Mouse (Mus musculus) forebrain, embryonic 11.5 days (tissue): ENCODE data around the gene Cpb2. TPM values are rescaled to one million over a fixed set of nuclear protein-coding genes. Genes with fewer than 3 reads are reported as not detected.
A peak's percentile ranks its signal among the peaks of the same experiment; 100 is the strongest.

Experiments
- ATAC-seq: fragments of 200-750 bp; cut with Nextera tagmentation; replicated peaks from 2 replicates; pipeline ENCODE4 v1.8.0; 2017; ENCODE audit warnings: moderate TSS enrichment; ENCODE audit not compliant: low FRiP score
- DNase-seq: peaks from one replicate; pipeline ENCODE4 v3.0.0-alpha.2; 2017; ENCODE audit warnings: low spot score
- H3K27ac ChIP-seq: fragments of 300-500 bp; sonication (generic); 2 replicates; pipeline ENCODE4 v1.5.1; 2014; ENCODE audit warnings: low read depth, low read length
- H3K27me3 ChIP-seq: fragments of 300-500 bp; sonication (generic); 2 replicates; pipeline ENCODE4 v1.6.1; 2014; ENCODE audit warnings: mild to moderate bottlenecking, low read length, mixed read lengths; ENCODE audit not compliant: control insufficient read depth, insufficient read depth
- H3K36me3 ChIP-seq: fragments of 300-500 bp; sonication (generic); 2 replicates; pipeline ENCODE4 v1.6.1; 2014; ENCODE audit warnings: mild to moderate bottlenecking, low read length, moderate library complexity, mixed read lengths; ENCODE audit not compliant: control insufficient read depth, insufficient read depth
- H3K4me1 ChIP-seq: fragments of 300-500 bp; sonication (generic); replicated peaks from 2 replicates; pipeline ENCODE4 v1.6.1; 2014; ENCODE audit warnings: low read length, mixed read lengths; ENCODE audit not compliant: control insufficient read depth, insufficient read depth
- H3K4me2 ChIP-seq: fragments of 300-500 bp; sonication (generic); 2 replicates; pipeline ENCODE4 v1.6.1; 2014; ENCODE audit warnings: low read depth, mild to moderate bottlenecking, low read length, moderate library complexity, mixed read lengths; ENCODE audit not compliant: severe bottlenecking
- H3K4me3 ChIP-seq: fragments of 300-500 bp; sonication (generic); 2 replicates; pipeline ENCODE4 v1.5.1; 2014; ENCODE audit warnings: low read depth, low read length
- H3K9ac ChIP-seq: fragments of 300-500 bp; sonication (generic); 2 replicates; pipeline ENCODE4 v1.6.1; 2014; ENCODE audit warnings: low read length
- H3K9me3 ChIP-seq: fragments of 300-500 bp; sonication (generic); 2 replicates; pipeline ENCODE4 v1.6.1; 2016; ENCODE audit warnings: low read length, mixed read lengths; ENCODE audit not compliant: control insufficient read depth
- WGBS: fragments of 180-500 bp; shearing (Covaris S2); extraction: QIAGEN DNeasy Blood & Tissue Kit; methylation state at CpG from one replicate; pipeline ENCODE4 v1.1.7; 2014; 5-methylcytosine and 5-hydroxymethylcytosine counted together
- polyA plus RNA-seq: library from polyadenylated mRNA; unstranded; fragments of >200 nt; fragmentation: Nextera tagmentation; extraction: Ambion mirVana; gene quantifications from 2 replicates; pipeline ENCODE4 v1.2.1, GENCODE M21; 2014

Cpb2 gene
- polyA plus RNA-seq, 1 experiment from 2014 or later = not detected

GRCm38 (mm10) chr14:75213752-75214151, 28.3 kb upstream of the Cpb2 start:
- Histone ChIP-seq H3K4me2 (no peak overlapping the region), H3K9ac (no peak overlapping the region), H3K36me3 (no peaks in the 10 kb centered on the region), H3K27me3 (no peaks in the 10 kb centered on the region), H3K4me1 (no peaks in the 10 kb centered on the region), H3K9me3 (no peaks in the 10 kb centered on the region; the same call in 1 of the 2 replicates), H3K27ac (no peak overlapping the region), H3K4me3 (no peak overlapping the region)
- 93% methylated on average over 11 of the region's 11 CpGs for WGBS
- ATAC-seq (no peak), DNase-seq (peak; percentile 44)

- 98% methylated on average over 2 of the region's 2 CpGs for WGBS
- Histone ChIP-seq H3K9me3 (no peaks in the 10 kb centered on the region), H3K4me3 (no peak overlapping the region), H3K4me2 (no peak overlapping the region), H3K27ac (peak overlapping the region; percentile 53; the same call in 1 of the 2 replicates), H3K9ac (no peak overlapping the region), H3K27me3 (no peaks in the 10 kb centered on the region), H3K36me3 (no peaks in the 10 kb centered on the region), H3K4me1 (no peaks in the 10 kb centered on the region)
- no peak for DNase-seq
- peak; percentile 15; the same call in 1 of the 2 replicates for ATAC-seq
These were observed 23.2 kb upstream of the Cpb2 start for GRCm38 (mm10) chr14:75218843-75219242.

GRCm38 (mm10) chr14:75219250-75219913, 22.7 kb upstream of the Cpb2 start:
- Histone ChIP-seq H3K36me3 (no peaks in the 10 kb centered on the region), H3K9ac (no peak overlapping the region), H3K4me2 (no peak overlapping the region), H3K27me3 (no peaks in the 10 kb centered on the region), H3K9me3 (no peaks in the 10 kb centered on the region), H3K4me1 (no peaks in the 10 kb centered on the region), H3K27ac (peak overlapping the region; percentile 53), H3K4me3 (no peak overlapping the region)
- 68% methylated on average over 5 of the region's 5 CpGs for WGBS
- ATAC-seq = peak; percentile 82
- DNase-seq = no peak

- H3K36me3 ChIP-seq = no peaks in the 10 kb centered on the region
- no peaks in the 10 kb centered on the region for H3K27me3 ChIP-seq
- no peak overlapping the region for H3K27ac ChIP-seq
- no peaks in the 10 kb centered on the region for H3K9me3 ChIP-seq
- no peak overlapping the region for H3K4me2 ChIP-seq
- WGBS = 82% methylated on average over 6 of the region's 6 CpGs
- H3K4me3 ChIP-seq = no peak overlapping the region
- DNase-seq = no peak
- no peak overlapping the region for H3K9ac ChIP-seq
- peaks cover 2% of the 10 kb centered on the region; the same call in 1 of the 2 replicates for H3K4me1 ChIP-seq
- no peak for ATAC-seq
These were observed 19.7 kb upstream of the Cpb2 start for GRCm38 (mm10) chr14:75222386-75222785.

GRCm38 (mm10) chr14:75227453-75228084, 14.5 kb upstream of the Cpb2 start:
- 82% methylated on average over 6 of the region's 6 CpGs for WGBS
- Histone ChIP-seq H3K4me3 (no peak overlapping the region), H3K4me2 (no peak overlapping the region), H3K9me3 (no peaks in the 10 kb centered on the region), H3K4me1 (peaks cover 2% of the 10 kb centered on the region; the same call in 1 of the 2 replicates), H3K27ac (no peak overlapping the region), H3K36me3 (no peaks in the 10 kb centered on the region), H3K9ac (no peak overlapping the region), H3K27me3 (no peaks in the 10 kb centered on the region)
- ATAC-seq (no peak), DNase-seq (no peak)

- Histone ChIP-seq H3K4me2 (no peak overlapping the region), H3K36me3 (no peaks in the 10 kb centered on the region), H3K4me3 (no peak overlapping the region), H3K9me3 (no peaks in the 10 kb centered on the region), H3K4me1 (peaks cover 3% of the 10 kb centered on the region; the same call in 1 of the 2 replicates), H3K27ac (no peak overlapping the region), H3K9ac (no peak overlapping the region), H3K27me3 (no peaks in the 10 kb centered on the region)
- ATAC-seq = no peak; the same call in 1 of the 2 replicates
- peak; percentile 59 for DNase-seq
- 62% methylated on average over 2 of the region's 2 CpGs for WGBS
These were observed 12.3 kb upstream of the Cpb2 start for GRCm38 (mm10) chr14:75229834-75230233.

GRCm38 (mm10) chr14:75233070-75233469, 9.0 kb upstream of the Cpb2 start:
- no peaks in the 10 kb centered on the region for H3K36me3 ChIP-seq
- no peak overlapping the region for H3K4me2 ChIP-seq
- no peaks in the 10 kb centered on the region for H3K9me3 ChIP-seq
- H3K4me1 ChIP-seq = peaks cover 10% of the 10 kb centered on the region
- H3K4me3 ChIP-seq = no peak overlapping the region
- no peak for DNase-seq
- WGBS = 92% methylated on average over 5 of the region's 5 CpGs
- no peak overlapping the region for H3K27ac ChIP-seq
- no peak overlapping the region for H3K9ac ChIP-seq
- ATAC-seq = no peak
- H3K27me3 ChIP-seq = no peaks in the 10 kb centered on the region

- Histone ChIP-seq H3K27ac (peak overlapping the region; percentile 93), H3K4me1 (peaks cover 12% of the 10 kb centered on the region), H3K4me3 (no peak overlapping the region), H3K36me3 (no peaks in the 10 kb centered on the region), H3K4me2 (peak overlapping the region; percentile 29; the same call in 1 of the 2 replicates), H3K27me3 (no peaks in the 10 kb centered on the region), H3K9ac (peak overlapping the region; percentile 16; the same call in 1 of the 2 replicates), H3K9me3 (no peaks in the 10 kb centered on the region)
- DNase-seq (no peak), ATAC-seq (peak; percentile 55)
- 46% methylated on average over 8 of the region's 8 CpGs for WGBS
These were observed 6.5 kb upstream of the Cpb2 start for GRCm38 (mm10) chr14:75235552-75235951.
